Mouse (Mus musculus) midbrain, postnatal 0 days (tissue): ENCODE results near the gene Zmynd19. TPM values are rescaled to one million over a fixed set of nuclear protein-coding genes. Genes with fewer than 3 reads are reported as not detected.
"Not testable (repeated sequence)": the region's sequence is repeated elsewhere in the genome, so short reads cannot be mapped to it uniquely, and the experiment has no call there.

Experiments used
- ATAC-seq: fragments of 200-750 bp; cut with Nextera tagmentation; 2 replicates; pipeline ENCODE4 v1.8.0; 2017; ENCODE audit warnings: moderate number of reproducible peaks, mild to moderate bottlenecking, moderate TSS enrichment, moderate library complexity; ENCODE audit not compliant: low FRiP score
- DNase-seq: peaks from one replicate; pipeline ENCODE4 v3.0.0-alpha.2; 2015; ENCODE audit warnings: low spot score
- H3K27ac ChIP-seq: fragments of 300-500 bp; sonication (generic); 2 replicates; pipeline ENCODE4 v1.5.1; 2014; ENCODE audit warnings: low read depth, mild to moderate bottlenecking, low read length, mixed read lengths
- H3K27me3 ChIP-seq: fragments of 300-500 bp; sonication (generic); 2 replicates; pipeline ENCODE4 v1.6.1; 2014; ENCODE audit warnings: low read length, control low read depth, mixed read lengths; ENCODE audit not compliant: insufficient read depth
- H3K36me3 ChIP-seq: fragments of 300-500 bp; sonication (generic); 2 replicates; pipeline ENCODE4 v1.6.1; 2014; ENCODE audit warnings: low read length, control low read depth, mixed read lengths; ENCODE audit not compliant: insufficient read depth
- H3K4me1 ChIP-seq: fragments of 300-500 bp; sonication (generic); 2 replicates; pipeline ENCODE4 v1.6.1; 2014; ENCODE audit warnings: mild to moderate bottlenecking, control low read depth, antibody characterized with exemption, low read length, mixed read lengths; ENCODE audit not compliant: insufficient read depth
- H3K4me2 ChIP-seq: fragments of 300-500 bp; sonication (generic); 2 replicates; pipeline ENCODE4 v1.6.1; 2014; ENCODE audit warnings: low read depth, mild to moderate bottlenecking, low read length, mixed read lengths; ENCODE audit not compliant: poor library complexity, severe bottlenecking
- H3K4me3 ChIP-seq: fragments of 300-500 bp; sonication (generic); 2 replicates; pipeline ENCODE4 v1.5.1; 2014; ENCODE audit warnings: low read depth, mild to moderate bottlenecking, low read length, moderate library complexity
- H3K9ac ChIP-seq: fragments of 300-500 bp; sonication (generic); replicated peaks from 2 replicates; pipeline ENCODE4 v1.6.1; 2014; ENCODE audit warnings: mild to moderate bottlenecking, low read length, moderate library complexity, mixed read lengths; ENCODE audit not compliant: poor library complexity, severe bottlenecking
- H3K9me3 ChIP-seq: fragments of 300-500 bp; sonication (generic); 2 replicates; pipeline ENCODE4 v1.6.1; 2016; ENCODE audit warnings: low read length, control low read depth
- CTCF ChIP-seq: IDR thresholded peaks from 2 replicates; pipeline ENCODE4 v1.5.1; 2016; ENCODE audit warnings: antibody characterized with exemption, mild to moderate bottlenecking
- WGBS: fragments of 180-500 bp; shearing (Covaris S2); extraction: QIAGEN DNeasy Blood & Tissue Kit; methylation state at CpG from one replicate; pipeline ENCODE4 v1.1.7; 2014; 5-methylcytosine and 5-hydroxymethylcytosine counted together
- polyA plus RNA-seq: library from polyadenylated mRNA; unstranded; fragments of >200 nt; fragmentation: Nextera tagmentation; extraction: Ambion mirVana; gene quantifications from 2 replicates; pipeline ENCODE4 v1.2.1, GENCODE M21; 2015
- total RNA-seq: library from RNA; depleted of rRNA; stranded (reverse); fragments of >200 nt; gene quantifications from 2 replicates; pipeline ENCODE4 v1.2.3, GENCODE M21; 2014

Gene Zmynd19
- total and polyA plus RNA-seq, 2 experiments from 2014 or later: 21.4 to 36.4 TPM

DNA sequence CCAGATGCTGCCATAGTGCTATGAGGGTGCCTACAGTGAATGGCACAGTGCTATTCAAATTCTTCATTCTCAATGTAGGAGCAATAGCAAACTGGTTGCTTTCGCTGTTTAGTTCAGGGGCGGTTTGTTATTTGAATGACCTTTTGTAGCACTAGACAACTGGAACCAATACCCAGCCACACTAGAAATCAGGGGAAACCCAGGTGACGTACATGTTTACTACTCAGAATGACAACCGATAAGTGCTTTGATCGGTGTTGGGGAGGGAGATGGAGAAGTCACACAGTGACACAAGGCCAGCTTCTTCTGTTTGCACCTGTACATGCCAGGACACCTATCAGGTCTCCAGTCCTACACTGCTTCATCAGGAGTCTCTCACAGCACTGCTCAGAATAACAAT is 20.0 kb upstream of the Zmynd19 start:
- WGBS: 90% methylated on average over 5 of the region's 5 CpGs
- TF ChIP-seq CTCF: no peak
- no peak for ATAC-seq

DNA sequence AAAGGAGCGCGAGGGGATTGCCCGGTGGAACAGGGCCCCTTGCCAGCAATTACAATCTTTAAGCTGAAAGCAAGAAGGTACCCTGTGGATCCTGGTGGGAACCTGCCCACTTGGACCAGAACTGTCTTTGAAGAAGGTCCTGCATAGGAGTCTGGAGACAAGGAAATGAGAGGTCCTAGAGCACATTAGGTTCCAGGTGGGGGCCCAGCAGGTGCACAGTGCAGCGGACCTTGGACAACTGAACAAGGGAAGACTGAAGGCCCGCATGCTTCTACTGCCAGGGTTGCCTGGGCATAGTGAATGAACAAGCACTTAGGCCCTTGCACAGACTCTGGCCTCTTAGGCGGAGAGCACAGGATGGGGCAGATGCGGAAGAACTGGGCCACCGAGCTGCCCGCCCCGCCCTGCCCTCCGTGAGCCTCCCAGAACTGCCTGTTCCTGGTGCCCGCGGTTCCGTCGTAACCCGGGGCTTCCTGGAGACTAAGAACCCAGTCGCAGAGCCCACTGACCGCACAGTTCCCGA is 15.1 kb upstream of the Zmynd19 start:
- DNase-seq: peak; percentile 28
- H3K9ac ChIP-seq: peak overlapping the region; percentile 87
- TF ChIP-seq CTCF: no peak
- H3K4me3 ChIP-seq: peak overlapping the region; percentile 74
- ATAC-seq: peak; percentile 64
- peak overlapping the region; percentile 85 for H3K4me2 ChIP-seq
- peak overlapping the region; percentile 72 for H3K27ac ChIP-seq
- H3K9me3 ChIP-seq: no peaks in the 10 kb centered on the region
- WGBS: 3% methylated on average over 18 of the region's 19 CpGs
- H3K4me1 ChIP-seq: peaks cover 2% of the 10 kb centered on the region; the same call in 1 of the 2 replicates
- H3K27me3 ChIP-seq: no peaks in the 10 kb centered on the region
- H3K36me3 ChIP-seq: no peaks in the 10 kb centered on the region

More for the DNA sequence above, 20.0 kb upstream of the Zmynd19 start:
- DNase-seq: no peak
- Histone ChIP-seq H3K27me3 (no peaks in the 10 kb centered on the region), H3K4me3 (no peak overlapping the region), H3K9ac (no peak overlapping the region), H3K36me3 (peaks cover 17% of the 10 kb centered on the region), H3K4me1 (peaks cover 2% of the 10 kb centered on the region; the same call in 1 of the 2 replicates), H3K27ac (no peak overlapping the region), H3K9me3 (no peaks in the 10 kb centered on the region), H3K4me2 (no peak overlapping the region)

DNA sequence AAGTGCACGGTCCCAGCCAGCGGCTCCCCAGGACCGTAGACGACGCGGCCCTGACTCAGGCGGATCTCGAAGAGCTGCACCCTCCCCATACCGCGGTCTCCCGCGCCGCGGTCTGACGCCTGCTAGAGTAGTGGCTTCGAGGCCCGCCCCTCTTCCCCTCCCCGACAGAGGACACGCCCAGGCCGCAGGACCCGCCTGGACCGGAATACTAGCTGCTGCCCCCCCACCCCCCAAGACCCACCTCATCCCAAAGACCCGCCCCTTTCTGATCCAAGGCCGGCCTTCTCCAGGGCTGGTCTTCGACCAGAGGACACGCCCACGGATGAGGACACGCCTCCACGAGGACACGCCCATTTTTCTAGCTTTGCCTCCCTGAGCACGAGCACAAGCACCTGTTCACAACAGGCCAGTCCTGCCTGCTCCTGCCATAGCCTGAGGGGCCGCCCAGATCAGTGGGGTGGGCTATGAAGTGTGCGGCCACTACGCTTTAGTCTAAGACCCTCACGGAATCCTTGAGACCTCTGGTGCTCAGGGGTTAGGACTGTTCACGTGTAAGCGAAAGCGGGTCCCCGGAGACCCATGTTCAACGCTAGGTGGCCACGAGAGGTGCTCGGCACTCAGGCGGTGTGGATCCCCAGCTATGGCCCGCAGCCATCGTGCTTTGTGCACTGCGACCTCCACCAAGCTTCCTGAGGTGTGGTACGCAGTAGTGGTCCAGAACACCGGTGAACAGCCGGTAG is 14.4 kb upstream of the Zmynd19 start, which contains the start of gene Arrdc1:
Gene Arrdc1, minus strand, starts transcription at position 196 of the 740 bp plus-strand sequence.
- peaks cover 2% of the 10 kb centered on the region; the same call in 1 of the 2 replicates for H3K4me1 ChIP-seq
- peak; percentile 72 for TF ChIP-seq CTCF
- 1% methylated on average over 43 of the region's 49 CpGs for WGBS
- DNase-seq: peak; percentile 93
- H3K4me2 ChIP-seq: peak within 1 kb of the TSS; percentile 85
- no peaks in the 10 kb centered on the region for H3K9me3 ChIP-seq
- peak within 1 kb of the TSS; percentile 87 for H3K9ac ChIP-seq
- no peaks in the 10 kb centered on the region for H3K27me3 ChIP-seq
- H3K27ac ChIP-seq: peak within 1 kb of the TSS; percentile 72
- ATAC-seq: peak; percentile 90
- peak within 1 kb of the TSS; percentile 74 for H3K4me3 ChIP-seq
- H3K36me3 ChIP-seq: no peaks in the 10 kb centered on the region

DNA sequence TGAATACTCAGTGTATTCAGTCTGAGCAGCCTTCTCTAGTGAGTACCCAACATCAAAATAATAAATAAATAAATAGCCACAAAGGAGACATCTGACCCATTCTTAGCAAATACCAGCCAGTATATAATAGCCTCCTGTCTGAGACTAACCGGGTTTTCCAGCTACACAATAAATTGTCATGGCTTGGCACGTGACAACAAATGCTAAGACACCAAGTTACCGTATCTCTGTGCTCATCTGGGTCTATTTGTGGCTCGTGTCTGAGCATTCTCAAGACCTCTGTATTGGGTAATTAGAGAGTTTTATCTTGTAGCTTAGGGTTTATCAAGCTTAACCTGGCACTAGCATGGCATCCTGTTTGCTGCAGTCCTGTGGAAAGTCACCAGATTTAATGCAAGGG is 7.5 kb upstream of the Zmynd19 start:
- no peak overlapping the region for H3K4me2 ChIP-seq
- ATAC-seq (no peak), DNase-seq (no peak)
- 73% methylated on average over 4 of the region's 4 CpGs for WGBS
- no peaks in the 10 kb centered on the region for H3K27me3 ChIP-seq
- H3K36me3 ChIP-seq: no peaks in the 10 kb centered on the region
- no peak overlapping the region for H3K27ac ChIP-seq
- no peak overlapping the region for H3K9ac ChIP-seq
- no peak overlapping the region for H3K4me3 ChIP-seq
- no peaks in the 10 kb centered on the region for H3K4me1 ChIP-seq
- no peaks in the 10 kb centered on the region for H3K9me3 ChIP-seq
- no peak for TF ChIP-seq CTCF

DNA sequence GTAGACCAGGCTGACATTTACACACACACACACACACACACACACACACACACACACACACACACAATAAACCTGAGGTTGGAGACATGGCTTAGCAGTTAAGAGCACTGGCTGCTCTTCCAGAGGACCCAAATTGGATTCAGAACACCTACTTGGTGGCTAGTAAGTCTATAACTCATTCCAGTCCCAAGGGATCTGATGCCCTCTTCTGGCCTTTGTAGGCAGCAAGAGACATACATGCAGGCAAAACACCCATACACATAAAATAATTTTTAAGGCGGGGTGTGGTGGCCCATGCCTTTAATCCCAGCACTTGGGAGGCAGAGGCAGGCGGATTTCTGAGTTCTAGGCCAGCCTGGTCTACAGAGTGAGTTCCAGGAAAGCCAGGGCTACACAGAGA is 5.3 kb upstream of the Zmynd19 start:
- TF ChIP-seq CTCF: peak; percentile 51
- H3K4me2 ChIP-seq, H3K27me3 ChIP-seq, H3K27ac ChIP-seq, H3K4me1 ChIP-seq, H3K9ac ChIP-seq, H3K9me3 ChIP-seq, ATAC-seq, H3K4me3 ChIP-seq, H3K36me3 ChIP-seq: not testable (repeated sequence)
- peak; percentile 40 for DNase-seq
- WGBS: 52% methylated on average over 2 of the region's 2 CpGs

DNA sequence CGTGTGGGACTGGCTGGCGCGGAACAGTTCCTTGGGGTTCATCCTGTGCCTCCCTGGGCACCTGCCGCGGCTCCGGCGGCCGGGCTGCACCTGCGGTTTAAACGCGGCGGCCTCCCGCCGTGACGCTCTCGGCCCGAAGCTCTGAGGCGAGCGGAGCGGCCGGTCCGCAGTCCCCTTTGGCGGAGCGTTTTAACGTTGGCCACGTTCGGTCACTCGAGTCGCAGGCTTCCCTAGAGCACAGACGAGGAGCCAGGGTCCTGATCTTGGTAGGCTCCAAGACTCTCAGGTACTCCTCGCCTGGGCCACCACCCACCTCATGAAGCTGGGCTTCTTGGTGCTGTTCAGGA is 570 bp downstream of the Zmynd19 start:
- Histone ChIP-seq H3K4me1 (peaks cover 5% of the 10 kb centered on the region; the same call in 1 of the 2 replicates), H3K27ac (peak overlapping the region; percentile 63), H3K4me2 (peak overlapping the region; percentile 95), H3K9me3 (no peaks in the 10 kb centered on the region), H3K36me3 (peaks cover 20% of the 10 kb centered on the region), H3K9ac (peak overlapping the region; percentile 88), H3K4me3 (peak overlapping the region; percentile 98), H3K27me3 (no peaks in the 10 kb centered on the region)
- under 1% methylated on average over 31 of the region's 31 CpGs for WGBS
- no peak for TF ChIP-seq CTCF
- ATAC-seq: no peak
- DNase-seq: no peak
